Mouse (Mus musculus) spleen, embryonic (tissue): ENCODE results near the gene Usp46.

Experiments used
- CTCF ChIA-PET: fragments of 350-600 bp; sonication (Branson Sonifier 250); formaldehyde crosslinking; loops from one replicate; lab custom pipeline; 2022; lab: Charles Lee

Usp46 gene

GRCm38 (mm10) chr5:73955691-73956090 is 112.5 kb downstream of the Usp46 start:
- CTCF ChIA-PET = no interaction called here

GRCm38 (mm10) chr5:73955005-73955404 is 113.2 kb downstream of the Usp46 start:
- CTCF ChIA-PET = no interaction called here

GRCm38 (mm10) chr5:73953066-73953614 is 115.1 kb downstream of the Usp46 start:
- CTCF ChIA-PET = no interaction called here

- CTCF ChIA-PET = no interaction called here
These were observed 116.6 kb downstream of the Usp46 start for GRCm38 (mm10) chr5:73951649-73952000.

- CTCF ChIA-PET = no interaction called here
These were observed 117.2 kb downstream of the Usp46 start for GRCm38 (mm10) chr5:73950809-73951648.
